Mouse (Mus musculus): ENCODE measurements around the gene Mllt3. TPM values are rescaled to one million over a fixed set of nuclear protein-coding genes. Genes with fewer than 3 reads are reported as not detected.
A peak's percentile ranks its signal among the peaks of the same experiment; 100 is the strongest.

Mllt3 gene
- polyA plus RNA-seq, 1 experiment, result 15.7 TPM

GRCm38 (mm10) chr4:88046280-88046679 is 13.1 kb upstream of the Mllt3 start:
- no peaks in the 10 kb centered on the region for H3K27me3 ChIP-seq (ENCODE audit: control insufficient read depth, insufficient read depth, insufficient read length)
- H3K79me2 ChIP-seq (ENCODE audit: control insufficient read depth, insufficient read depth), result no peaks in the 10 kb centered on the region
- H3K4me3 ChIP-seq, result no peak overlapping the region
- TF ChIP-seq REST (IDR thresholded peaks at IDR 0.05; ENCODE audit: insufficient read depth, insufficient read length) (no peak), MYOG (IDR thresholded peaks at IDR 0.05; ENCODE audit: control insufficient read depth in 1 of 3, insufficient read depth in 1 of 3, insufficient read length in 2 of 3, low read depth in 2 of 3) (no peak), E2F4 (IDR thresholded peaks at IDR 0.05; ENCODE audit: insufficient read depth) (no peak), SRF (IDR thresholded peaks at IDR 0.05; ENCODE audit: control insufficient read depth, insufficient read length, low read depth) (no peak), TCF3 (IDR thresholded peaks at IDR 0.05; ENCODE audit: insufficient read length, low read depth) (no peak)
- H3K36me3 ChIP-seq (ENCODE audit: control insufficient read depth, insufficient read depth), result no peaks in the 10 kb centered on the region
- H3ac ChIP-seq (ENCODE audit: control insufficient read depth, insufficient read length), result no peak overlapping the region
- no peak overlapping the region for H3K4me2 ChIP-seq (ENCODE audit: low read depth)

- H3K27me3 ChIP-seq (ENCODE audit: control insufficient read depth, insufficient read depth, insufficient read length), result no peaks in the 10 kb centered on the region
- TF ChIP-seq MAX (IDR thresholded peaks at IDR 0.05; ENCODE audit: low read depth) (no peak), SRF (IDR thresholded peaks at IDR 0.05; ENCODE audit: control insufficient read depth, insufficient read length, low read depth) (no peak), TCF12 (IDR thresholded peaks at IDR 0.05; ENCODE audit: insufficient read depth, poor library complexity, severe bottlenecking) (no peak), CEBPB (IDR thresholded peaks at IDR 0.05; ENCODE audit: insufficient read depth, poor library complexity, severe bottlenecking) (no peak), POLR2A (IDR thresholded peaks at IDR 0.05; ENCODE audit: insufficient read length, low read depth) (no peak), POLR2AphosphoS2 (IDR thresholded peaks at IDR 0.05; ENCODE audit: insufficient read length, low read depth) (no peak), USF1 (IDR thresholded peaks at IDR 0.05; ENCODE audit: low read depth) (no peak), REST (IDR thresholded peaks at IDR 0.05; ENCODE audit: insufficient read depth, insufficient read length) (no peak), MYOD1 (IDR thresholded peaks at IDR 0.05; ENCODE audit: control insufficient read depth in 1 of 3, insufficient read length in 2 of 3, low read depth in 2 of 3) (no peak), E2F4 (IDR thresholded peaks at IDR 0.05; ENCODE audit: insufficient read depth) (no peak), TCF3 (IDR thresholded peaks at IDR 0.05; ENCODE audit: insufficient read length, low read depth) (no peak), MYOG (IDR thresholded peaks at IDR 0.05; ENCODE audit: control insufficient read depth in 1 of 3, insufficient read depth in 1 of 3, insufficient read length in 2 of 3, low read depth in 2 of 3) (no peak)
- H3K79me2 ChIP-seq (ENCODE audit: control insufficient read depth, insufficient read depth), result no peaks in the 10 kb centered on the region
- no peaks in the 10 kb centered on the region for H3K36me3 ChIP-seq (ENCODE audit: control insufficient read depth, insufficient read depth)
- no peak overlapping the region for H3K4me3 ChIP-seq
- no peak overlapping the region for H3ac ChIP-seq (ENCODE audit: control insufficient read depth, insufficient read length)
- H3K4me2 ChIP-seq (ENCODE audit: low read depth), result no peak overlapping the region
Measured at GRCm38 (mm10) chr4:88045151-88045550, 12.0 kb upstream of the Mllt3 start.

GRCm38 (mm10) chr4:88035361-88035760 is 2.2 kb upstream of the Mllt3 start:
- Histone ChIP-seq H3K4me2 (ENCODE audit: low read depth) (peak overlapping the region; percentile 79), H3K4me3 (peak overlapping the region; percentile 79)
- TF ChIP-seq REST (IDR thresholded peaks at IDR 0.05; ENCODE audit: insufficient read depth, insufficient read length), result no peak
- no peak for TF ChIP-seq MAX (IDR thresholded peaks at IDR 0.05; ENCODE audit: low read depth)
- no peak for TF ChIP-seq POLR2AphosphoS2 (IDR thresholded peaks at IDR 0.05; ENCODE audit: insufficient read length, low read depth)
- TF ChIP-seq MYOD1 (IDR thresholded peaks at IDR 0.05; ENCODE audit: control insufficient read depth in 1 of 3, insufficient read length in 2 of 3, low read depth in 2 of 3), result no peak
- no peak for TF ChIP-seq CEBPB (IDR thresholded peaks at IDR 0.05; ENCODE audit: insufficient read depth, poor library complexity, severe bottlenecking)
- TF ChIP-seq USF1 (IDR thresholded peaks at IDR 0.05; ENCODE audit: low read depth), result no peak
- no peak for TF ChIP-seq TCF12 (IDR thresholded peaks at IDR 0.05; ENCODE audit: insufficient read depth, poor library complexity, severe bottlenecking)
- TF ChIP-seq MYOG (IDR thresholded peaks at IDR 0.05; ENCODE audit: control insufficient read depth in 1 of 3, insufficient read depth in 1 of 3, insufficient read length in 2 of 3, low read depth in 2 of 3), result no peak
- no peak for TF ChIP-seq POLR2A (IDR thresholded peaks at IDR 0.05; ENCODE audit: insufficient read length, low read depth)
- TF ChIP-seq E2F4 (IDR thresholded peaks at IDR 0.05; ENCODE audit: insufficient read depth), result no peak

GRCm38 (mm10) chr4:88034387-88035157 is 1.4 kb upstream of the Mllt3 start:
- TF ChIP-seq POLR2A (IDR thresholded peaks at IDR 0.05; ENCODE audit: insufficient read length, low read depth) (no peak), MYOG (IDR thresholded peaks at IDR 0.05; ENCODE audit: control insufficient read depth in 1 of 3, insufficient read depth in 1 of 3, insufficient read length in 2 of 3, low read depth in 2 of 3) (no peak), CEBPB (IDR thresholded peaks at IDR 0.05; ENCODE audit: insufficient read depth, poor library complexity, severe bottlenecking) (no peak), POLR2AphosphoS2 (IDR thresholded peaks at IDR 0.05; ENCODE audit: insufficient read length, low read depth) (no peak), REST (IDR thresholded peaks at IDR 0.05; ENCODE audit: insufficient read depth, insufficient read length) (no peak), MAX (IDR thresholded peaks at IDR 0.05; ENCODE audit: low read depth) (no peak), E2F4 (IDR thresholded peaks at IDR 0.05; ENCODE audit: insufficient read depth) (no peak), MYOD1 (IDR thresholded peaks at IDR 0.05; ENCODE audit: control insufficient read depth in 1 of 3, insufficient read length in 2 of 3, low read depth in 2 of 3) (no peak), SRF (IDR thresholded peaks at IDR 0.05; ENCODE audit: control insufficient read depth, insufficient read length, low read depth) (no peak), TCF3 (IDR thresholded peaks at IDR 0.05; ENCODE audit: insufficient read length, low read depth) (no peak), TCF12 (IDR thresholded peaks at IDR 0.05; ENCODE audit: insufficient read depth, poor library complexity, severe bottlenecking) (no peak), USF1 (IDR thresholded peaks at IDR 0.05; ENCODE audit: low read depth) (no peak)
- H3K4me3 ChIP-seq, result peak overlapping the region; percentile 79
- H3K4me2 ChIP-seq (ENCODE audit: low read depth), result peak overlapping the region; percentile 79
- H3K27me3 ChIP-seq (ENCODE audit: control insufficient read depth, insufficient read depth, insufficient read length), result no peaks in the 10 kb centered on the region
- no peaks in the 10 kb centered on the region for H3K36me3 ChIP-seq (ENCODE audit: control insufficient read depth, insufficient read depth)
- H3K79me2 ChIP-seq (ENCODE audit: control insufficient read depth, insufficient read depth), result no peaks in the 10 kb centered on the region
- H3ac ChIP-seq (ENCODE audit: control insufficient read depth, insufficient read length), result no peak overlapping the region

More at GRCm38 (mm10) chr4:88035361-88035760, 2.2 kb upstream of the Mllt3 start:
- Histone ChIP-seq H3K79me2 (ENCODE audit: control insufficient read depth, insufficient read depth) (no peaks in the 10 kb centered on the region), H3K36me3 (ENCODE audit: control insufficient read depth, insufficient read depth) (no peaks in the 10 kb centered on the region), H3ac (ENCODE audit: control insufficient read depth, insufficient read length) (no peak overlapping the region), H3K27me3 (ENCODE audit: control insufficient read depth, insufficient read depth, insufficient read length) (no peaks in the 10 kb centered on the region)
